Mouse (Mus musculus) testis, adult 2 months (tissue): Measurements from ENCODE around the gene Emc3.

ENCODE experiments used
- CTCF ChIP-seq: fragments of 200-500 bp; IDR thresholded peaks from 2 replicates; pipeline ENCODE4 v1.5.1; 2012; ENCODE audit warnings: low read depth, mild to moderate bottlenecking, inconsistent platforms, low read length, moderate library complexity; ENCODE audit not compliant: control insufficient read depth, insufficient read depth, insufficient replicate concordance
- POLR2A ChIP-seq: fragments of 200-500 bp; IDR thresholded peaks from 2 replicates; pipeline ENCODE4 v1.6.1; 2012; ENCODE audit warnings: low read depth, mild to moderate bottlenecking, inconsistent platforms, low read length, moderate library complexity; ENCODE audit not compliant: control insufficient read depth

- TF ChIP-seq CTCF, result no peak
- TF ChIP-seq POLR2A, result no peak
These were observed 44.6 kb upstream of the Emc3 start for GRCm38 (mm10) chr6:113576044-113576443.
